Mouse (Mus musculus): ENCODE measurements around the gene Zdhhc4. TPM values are rescaled to one million over a fixed set of nuclear protein-coding genes. Genes with fewer than 3 reads are reported as not detected.
A peak's percentile ranks its signal among the peaks of the same experiment; 100 is the strongest.

The Zdhhc4 gene
- total RNA-seq, 2 experiments from 2014 or later = 35.6 to 37.3 TPM

GRCm38 (mm10) chr5:143272540-143273330, 56.3 kb downstream of the Zdhhc4 start:
- DNase-seq = no peak

GRCm38 (mm10) chr5:143272108-143272507, 56.9 kb downstream of the Zdhhc4 start:
- no peak for DNase-seq

DNA sequence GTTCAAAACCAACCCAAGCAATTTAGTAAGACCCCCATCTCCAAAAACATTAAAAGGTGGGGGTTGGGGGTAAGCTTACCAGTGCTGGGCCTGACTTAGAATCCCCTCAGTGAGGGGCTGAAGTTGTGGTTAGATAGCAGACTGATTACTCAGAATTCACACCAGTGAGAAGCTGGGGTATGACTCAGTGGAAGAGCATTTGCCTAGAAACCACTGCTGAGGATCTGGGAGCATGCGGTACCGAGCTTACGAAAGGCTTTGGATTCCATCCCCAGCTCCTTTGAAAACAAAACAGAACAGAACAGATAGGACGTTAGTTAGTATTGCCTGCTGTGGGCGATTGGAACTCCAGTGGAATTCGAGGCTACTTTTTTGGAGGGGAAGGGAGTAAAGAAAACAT, 57.4 kb downstream of the Zdhhc4 start:
- DNase-seq = no peak

DNA sequence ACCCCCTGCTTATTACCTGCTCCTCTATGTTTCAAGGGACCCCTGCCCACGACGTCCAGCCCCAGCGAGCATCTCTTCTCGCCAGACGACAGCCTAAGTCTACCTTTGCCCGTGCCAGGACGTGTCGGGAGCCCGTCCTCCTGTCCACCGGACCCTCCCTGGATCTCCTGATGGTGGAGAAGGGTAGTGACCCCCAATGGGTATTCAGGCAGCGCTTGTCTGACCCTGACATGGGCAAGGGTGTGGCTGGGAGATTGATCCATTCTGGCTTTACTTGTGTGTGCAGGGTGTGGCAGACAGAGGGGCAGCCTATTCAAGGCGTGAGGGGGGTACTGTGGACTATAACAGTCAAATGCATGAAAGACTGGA, 58.9 kb downstream of the Zdhhc4 start:
- no peak for DNase-seq

DNA sequence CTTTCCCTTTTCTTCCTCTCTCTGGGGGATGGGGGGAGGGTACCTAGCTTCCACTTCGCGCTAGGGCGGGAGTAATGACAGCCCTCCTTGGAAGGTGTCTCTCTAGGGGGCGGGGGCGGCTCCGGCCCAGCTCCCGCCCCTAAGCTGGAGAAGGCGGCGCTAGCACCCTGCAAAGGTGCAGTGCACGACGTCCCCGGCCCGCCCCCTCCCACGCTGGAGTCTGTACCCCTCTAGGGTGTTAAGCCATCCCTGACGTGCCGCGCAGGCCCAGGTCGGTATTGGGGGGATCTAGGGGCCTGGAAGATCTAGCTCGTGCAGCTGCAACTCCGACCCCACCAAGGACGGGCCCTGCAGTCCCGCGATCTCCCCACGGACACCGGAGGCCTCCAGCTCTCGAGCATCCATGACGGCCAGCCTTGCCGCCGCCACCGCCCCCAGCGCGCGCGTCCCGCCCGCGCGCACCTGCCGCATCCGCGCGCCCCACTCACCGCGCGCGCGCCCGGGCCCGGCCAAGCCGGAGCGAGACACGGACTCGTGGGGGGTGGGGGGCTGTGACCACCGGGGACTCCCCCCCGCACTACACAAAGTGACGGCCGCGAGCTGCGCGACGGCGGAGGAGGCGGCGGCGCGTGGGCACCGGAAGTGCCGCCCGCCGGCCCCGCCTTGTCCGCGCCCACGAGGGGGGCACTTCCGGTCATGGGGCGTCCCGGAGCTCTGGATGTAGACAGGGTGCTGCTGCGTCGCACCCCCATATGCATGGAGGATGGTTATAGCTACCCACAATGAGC, 59.5 kb downstream of the Zdhhc4 start, which contains the start of gene Zfp316:
Gene Zfp316 (minus strand): TSS at position 660 of the 788 bp plus-strand sequence.
- DNase-seq = peak; percentile 73

DNA sequence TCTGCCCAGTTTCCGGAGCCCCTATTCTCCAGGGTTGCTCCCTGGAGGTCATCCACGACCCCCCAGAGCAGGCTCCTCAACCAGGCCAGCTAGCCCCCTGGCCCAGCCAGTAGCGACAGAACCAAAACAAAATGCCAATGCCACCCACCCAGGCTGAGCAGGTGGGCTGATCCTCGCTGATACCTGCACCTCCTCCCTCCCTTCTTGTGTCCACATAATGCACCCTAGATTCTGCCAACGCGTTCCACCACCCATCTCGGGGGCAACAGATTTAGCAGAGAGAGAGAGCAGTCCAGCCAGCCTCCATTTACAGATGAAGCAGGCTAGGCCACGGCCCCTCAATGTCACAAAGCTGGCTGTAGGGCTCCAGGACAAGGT, 60.1 kb downstream of the Zdhhc4 start:
- DNase-seq = no peak

DNA sequence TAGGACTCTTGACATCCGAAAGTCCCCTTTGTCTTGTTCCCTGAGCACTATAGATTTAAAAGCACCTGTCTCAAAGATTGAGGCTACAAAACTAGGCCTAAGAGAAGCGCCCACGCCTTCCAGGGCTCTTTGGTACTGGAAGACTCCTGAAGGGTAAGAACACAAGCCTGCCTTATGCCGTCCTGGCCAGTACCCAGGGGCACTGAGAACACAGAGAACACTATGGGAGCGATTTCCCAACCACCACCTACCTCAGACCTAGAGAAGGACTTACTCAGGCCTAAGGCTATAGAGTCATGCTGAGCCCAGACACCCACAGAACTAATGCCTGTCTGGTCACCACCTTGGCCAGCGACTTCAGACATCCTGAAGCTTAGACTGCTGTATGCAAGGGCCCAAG, 62.3 kb downstream of the Zdhhc4 start:
- no peak for DNase-seq

Other genes with a start within 250 kb of the Zdhhc4 start
- 10 to 100 TPM; 28.9 to 32.2 TPM for gene Rnf216, start 216.3 kb downstream of the Zdhhc4 start, total RNA-seq (2021)
- not detected for gene Olfr718-ps1, start 181.7 kb downstream of the Zdhhc4 start, total RNA-seq (2021)
- gene Rbak, start 148.5 kb downstream of the Zdhhc4 start, total RNA-seq (2021) = 1 to 10 TPM; 8.3 to 9.4 TPM
- not detected for gene Spdye4b, start 148.2 kb downstream of the Zdhhc4 start, total RNA-seq (2021)
- not detected for gene Spdye4a, start 102.4 kb downstream of the Zdhhc4 start, total RNA-seq (2021)
- gene Zfp12, start 94.1 kb downstream of the Zdhhc4 start, total RNA-seq (2021) = 10 to 100 TPM; 10.4 to 10.8 TPM
- 1 to 10 TPM; 5.1 to 6.2 TPM for gene Zfp316, start 59.2 kb downstream of the Zdhhc4 start, total RNA-seq (2021)
- gene Zfp853, start 35.6 kb downstream of the Zdhhc4 start, total RNA-seq (2021) = under 1 TPM; 0.31 to 0.47 TPM
- gene E130309D02Rik, start 13.9 kb downstream of the Zdhhc4 start, total RNA-seq (2021) = 10 to 100 TPM; 21.8 to 22.6 TPM
- under 1 TPM in 1 of 2 experiments, not detected in 1; 0.07 TPM for gene Grid2ip, start 28.1 kb upstream of the Zdhhc4 start, total RNA-seq (2021)
- 100 to 1,000 TPM; 118 to 122 TPM for gene Kdelr2, start 74.6 kb upstream of the Zdhhc4 start, total RNA-seq (2021)
- 1 to 10 TPM; 8.0 to 8.7 TPM for gene Daglb, start 135.3 kb upstream of the Zdhhc4 start, total RNA-seq (2021)
- 100 to 1,000 TPM; 317 to 339 TPM for gene Rac1, start 198.8 kb upstream of the Zdhhc4 start, total RNA-seq (2021)